Mouse (Mus musculus): ENCODE results near the gene Dusp7.

Dusp7 gene

GRCm38 (mm10) chr9:106368112-106368717, at the start of gene Dusp7:
Gene Dusp7 (plus strand): TSS chr9:106368632.
- peak; percentile 83 for DNase-seq (ENCODE audit: low read depth, low spot score)

DNA sequence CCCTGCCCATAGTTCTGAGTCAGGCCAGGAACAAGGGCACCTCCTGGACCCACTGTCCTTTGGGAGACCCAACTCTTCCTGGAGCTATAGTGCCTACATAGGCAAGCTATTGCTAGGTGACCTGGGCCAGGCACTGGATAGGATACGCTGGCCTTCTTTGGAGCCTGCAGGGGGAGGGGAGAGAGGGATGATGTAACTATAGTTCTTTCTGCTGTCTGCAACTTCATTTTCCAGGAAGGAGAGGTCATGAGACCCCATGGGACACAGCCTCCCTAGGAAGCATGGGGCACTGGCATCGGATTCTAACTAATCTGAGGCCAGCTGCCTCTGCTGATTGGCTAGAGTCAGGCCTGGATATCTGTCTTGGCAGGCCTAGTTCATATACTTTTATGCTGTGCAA, 49.3 kb upstream of the Dusp7 start:
- DNase-seq (ENCODE audit: low read depth, low spot score), result no peak

DNA sequence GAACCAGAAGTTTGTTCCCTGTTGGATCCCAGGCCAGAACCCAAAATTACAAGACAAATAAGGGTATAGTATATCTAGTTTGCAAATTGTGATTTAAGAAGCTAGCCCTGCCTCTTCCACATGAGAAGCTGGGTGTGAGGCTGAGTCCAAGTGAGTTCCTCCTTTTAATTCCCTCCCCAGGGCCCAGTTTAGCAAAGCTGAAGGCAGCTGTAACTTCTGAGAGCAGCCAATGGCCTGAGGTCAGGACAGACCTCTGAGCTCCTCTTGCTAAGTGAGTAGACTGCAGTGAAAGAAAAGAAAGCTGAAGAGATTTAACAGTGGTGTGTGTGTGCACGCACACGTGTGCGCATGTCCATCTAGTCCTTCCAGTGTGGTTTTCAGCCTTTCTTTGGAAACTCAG, 45.9 kb upstream of the Dusp7 start:
- no peak for DNase-seq (ENCODE audit: low read depth, low spot score)

GRCm38 (mm10) chr9:106326241-106326640, 42.2 kb upstream of the Dusp7 start:
- DNase-seq (ENCODE audit: low read depth, low spot score), result no peak

- no peak for DNase-seq (ENCODE audit: low read depth, low spot score)
Measured at GRCm38 (mm10) chr9:106327125-106327809, 41.2 kb upstream of the Dusp7 start.

- no peak for DNase-seq (ENCODE audit: low read depth, low spot score)
Measured at GRCm38 (mm10) chr9:106328068-106328610, 40.3 kb upstream of the Dusp7 start.

- no peak for DNase-seq (ENCODE audit: low read depth, low spot score)
Measured at GRCm38 (mm10) chr9:106328772-106329511, 39.5 kb upstream of the Dusp7 start.

GRCm38 (mm10) chr9:106332746-106333145, 35.7 kb upstream of the Dusp7 start:
- no peak for DNase-seq (ENCODE audit: low read depth, low spot score)

DNA sequence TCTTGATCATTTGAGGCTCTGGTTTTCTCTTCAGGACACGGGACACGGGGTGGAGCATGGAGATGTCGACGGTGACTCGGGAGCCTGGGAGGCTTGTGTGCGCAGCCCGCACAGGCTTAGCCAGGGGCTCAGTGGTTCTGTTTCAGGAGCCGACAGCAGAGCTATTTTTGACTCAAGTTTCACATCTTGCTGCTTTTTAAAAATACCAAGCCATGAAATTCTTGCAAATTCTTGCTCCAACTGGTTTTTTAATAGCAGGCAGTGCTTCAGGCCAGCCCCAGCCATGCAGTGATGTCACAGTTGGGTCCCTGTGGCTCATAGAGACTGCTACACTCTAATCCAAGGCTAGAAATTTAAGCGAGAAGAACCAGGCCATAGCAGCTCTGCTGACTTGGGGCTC, 30.8 kb upstream of the Dusp7 start:
- no peak for DNase-seq (ENCODE audit: low read depth, low spot score)

- DNase-seq (ENCODE audit: low read depth, low spot score), result peak; percentile 90
Measured at GRCm38 (mm10) chr9:106338462-106339172, 29.8 kb upstream of the Dusp7 start.

- DNase-seq (ENCODE audit: low read depth, low spot score), result no peak
Measured at GRCm38 (mm10) chr9:106339173-106339558, 29.3 kb upstream of the Dusp7 start.

- no peak for DNase-seq (ENCODE audit: low read depth, low spot score)
Measured at GRCm38 (mm10) chr9:106339730-106340129, 28.7 kb upstream of the Dusp7 start.

- no peak for DNase-seq (ENCODE audit: low read depth, low spot score)
Measured at GRCm38 (mm10) chr9:106340501-106341312, 27.7 kb upstream of the Dusp7 start.

- no peak for DNase-seq (ENCODE audit: low read depth, low spot score)
Measured at GRCm38 (mm10) chr9:106341313-106341686, 27.1 kb upstream of the Dusp7 start.

DNA sequence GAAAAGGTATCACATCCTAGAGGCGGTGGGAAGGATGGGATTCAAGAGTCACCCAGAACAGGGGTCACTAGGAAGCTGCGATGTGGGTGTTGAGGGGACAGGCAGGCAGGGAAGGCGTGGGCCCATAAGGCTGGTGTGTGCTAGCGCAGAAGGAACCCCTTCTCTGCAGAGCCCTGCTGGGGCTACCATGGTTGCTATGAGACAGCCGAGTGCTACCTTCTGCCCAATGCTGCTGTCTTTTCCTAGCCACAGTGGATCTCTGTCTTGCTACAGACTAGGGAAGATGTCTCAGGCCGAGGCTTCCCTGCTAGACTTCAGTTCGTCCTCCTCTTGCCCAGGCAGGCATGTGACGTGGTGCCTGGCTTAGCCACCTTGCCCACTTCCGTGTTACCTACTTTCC, 25.9 kb upstream of the Dusp7 start:
- no peak for DNase-seq (ENCODE audit: low read depth, low spot score)

DNA sequence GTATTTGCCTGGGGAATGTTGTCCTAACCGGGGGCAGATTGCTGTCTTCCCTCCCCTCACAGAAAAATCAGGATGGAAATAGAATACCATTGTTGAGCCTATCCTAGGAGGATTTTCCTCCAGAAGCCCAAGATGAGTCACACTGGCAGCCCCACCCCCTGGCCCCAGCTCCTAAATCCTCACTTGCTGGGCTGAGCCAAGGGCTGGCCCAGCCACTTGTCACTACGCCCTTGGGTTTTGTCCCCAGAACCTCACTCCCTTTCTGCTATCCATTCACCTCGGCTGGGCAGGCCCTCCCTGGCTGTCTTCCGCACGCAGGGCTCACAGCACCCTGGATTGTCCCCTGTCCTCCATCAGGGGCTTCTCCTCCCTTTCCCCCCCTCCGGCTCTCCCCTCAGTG, 23.3 kb upstream of the Dusp7 start:
- peak; percentile 36 for DNase-seq (ENCODE audit: low read depth, low spot score)

GRCm38 (mm10) chr9:106345630-106346029, 22.8 kb upstream of the Dusp7 start:
- DNase-seq (ENCODE audit: low read depth, low spot score), result no peak

DNA sequence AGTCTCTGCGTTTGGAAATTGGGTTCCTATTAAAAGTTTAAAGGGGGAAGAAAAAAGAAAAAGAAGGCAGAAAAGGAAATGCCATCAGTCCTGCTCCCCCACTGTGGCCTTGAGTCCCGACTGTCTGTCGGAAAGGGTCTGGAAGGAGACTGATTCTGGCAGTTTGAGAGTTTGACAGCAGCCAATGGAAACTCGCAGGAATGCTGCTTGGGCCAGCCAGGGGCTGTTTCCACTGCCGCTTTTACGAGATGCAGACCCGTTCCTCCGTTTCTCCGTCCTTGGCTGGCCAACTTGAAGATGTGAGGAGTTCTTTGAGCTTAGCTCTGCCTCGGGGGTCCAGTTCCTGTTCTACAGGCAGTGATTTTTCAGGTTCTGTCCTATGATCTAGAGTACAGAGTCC, 20.2 kb upstream of the Dusp7 start:
- no peak for DNase-seq (ENCODE audit: low read depth, low spot score)

DNA sequence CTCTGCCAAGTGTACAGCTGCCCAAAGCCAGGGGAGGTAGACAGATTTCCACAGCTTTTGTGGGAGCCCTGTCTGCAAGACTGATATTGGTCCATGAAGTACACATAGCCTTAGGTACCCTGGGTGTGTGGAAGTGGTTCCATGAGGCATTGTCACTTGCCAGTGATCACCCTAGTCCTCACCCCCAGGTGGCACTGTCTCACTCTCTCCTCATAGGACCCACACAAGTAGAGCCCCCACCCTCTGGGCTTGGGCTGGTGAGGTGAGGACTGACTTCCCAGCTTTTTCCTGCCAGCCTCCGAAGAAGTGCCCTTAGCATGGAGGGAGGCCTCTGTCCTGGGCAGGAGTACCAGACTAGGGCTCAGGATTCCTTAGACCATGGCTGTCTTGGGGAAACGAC, 19.4 kb upstream of the Dusp7 start:
- DNase-seq (ENCODE audit: low read depth, low spot score), result no peak

DNA sequence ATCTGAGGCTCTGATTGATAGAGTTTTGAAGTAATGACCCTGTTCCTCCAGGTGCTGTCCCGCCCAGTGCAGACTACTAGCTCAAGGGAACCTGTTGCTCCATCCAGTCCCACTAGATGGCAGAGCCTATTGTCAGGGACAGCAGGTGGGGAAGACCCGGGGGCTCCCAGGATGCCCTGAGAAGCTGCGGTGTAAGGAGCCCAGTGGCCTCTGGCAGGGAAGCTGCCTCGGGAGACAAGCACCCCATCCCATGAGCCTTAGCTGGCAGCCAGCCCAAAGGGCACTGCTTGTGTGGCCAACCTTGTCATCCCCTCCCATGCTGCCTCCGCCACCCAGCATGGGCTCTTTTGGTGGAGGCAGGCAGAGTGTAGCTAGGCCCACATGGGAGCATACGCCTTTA, 17.3 kb upstream of the Dusp7 start:
- DNase-seq (ENCODE audit: low read depth, low spot score), result peak; percentile 71

DNA sequence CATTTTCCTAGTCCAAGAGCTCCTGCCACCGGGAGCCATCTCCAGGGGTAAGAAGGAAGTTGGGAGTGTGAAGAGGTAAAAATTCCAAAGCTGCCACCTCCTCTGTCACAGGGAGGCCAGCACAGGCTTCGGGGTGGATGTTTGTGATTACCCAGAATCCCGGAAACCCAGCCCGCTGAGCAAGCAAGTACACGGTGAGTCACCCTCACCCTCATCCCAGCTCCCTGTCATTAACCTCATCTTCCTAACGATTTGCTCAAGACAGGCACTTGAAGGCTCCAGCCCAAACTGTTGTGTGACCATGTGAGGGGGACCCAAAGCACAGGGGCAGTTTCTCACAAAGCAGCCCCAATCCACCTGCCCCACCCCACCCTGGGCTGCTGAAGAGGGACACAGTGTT, 14.7 kb upstream of the Dusp7 start:
- DNase-seq (ENCODE audit: low read depth, low spot score), result no peak
